Comparison of ENCODE assay signal across 10 mouse cellular contexts in genomic region chr2:60071813-60072212, GRCm38 (mm10).
DNase-seq lines count a peak whose midpoint lies in the region.
"Had no signal": no experiment of that assay in that cellular context is flagged by ENCODE, and none has a peak within 500 bp of the region (broad histone marks: within the 10 kb centered on the region; RNA-seq: fewer than 3 reads in every experiment).

No protein-coding gene starts in this region.

- peak; percentile 62 for DNase-seq in gastrocnemius, adult 18-20 months (ENCODE audit: low spot score)
- DNase-seq in gastrocnemius, postnatal 4 days (ENCODE audit: low spot score in 2 of 2) = no peak
- DNase-seq in heart, adult 9 months (ENCODE audit: low spot score in 2 of 2) = peak; percentile 54 to 78
- DNase-seq in lung, adult 18-20 months = peak; percentile 64 to 69
- DNase-seq in spleen, postnatal 36 days (ENCODE audit: low spot score in 2 of 2) = peak; percentile 73 to 80
- no peak for DNase-seq in cerebellum, postnatal 4 days (ENCODE audit: low spot score in 2 of 2)
- DNase-seq in adrenal gland, postnatal 10 days = no peak
- DNase-seq in embryo, embryonic 10.5 days (ENCODE audit: low spot score) = no peak
- DNase-seq: adrenal gland, postnatal 25 days; forebrain, postnatal 0 days had no signal

Comparison
In these comparisons a context has a peak if more than half of its experiments do, and no peak if none do; other contexts are left out.
1. DNase-seq: peak in gastrocnemius, adult 18-20 months (single experiment), heart, adult 9 months (2 of 2), lung, adult 18-20 months (2 of 2) and spleen, postnatal 36 days (2 of 2); none in gastrocnemius, postnatal 4 days (0 of 2), cerebellum, postnatal 4 days (0 of 2), adrenal gland, postnatal 10 days (single experiment) and embryo, embryonic 10.5 days (single experiment).